Mouse (Mus musculus): ENCODE results near the gene Olfr906.

Olfr906 gene
- long read RNA-seq, experiment 1 = 0 reads
- long read RNA-seq, experiment 2 = 0 reads

DNA sequence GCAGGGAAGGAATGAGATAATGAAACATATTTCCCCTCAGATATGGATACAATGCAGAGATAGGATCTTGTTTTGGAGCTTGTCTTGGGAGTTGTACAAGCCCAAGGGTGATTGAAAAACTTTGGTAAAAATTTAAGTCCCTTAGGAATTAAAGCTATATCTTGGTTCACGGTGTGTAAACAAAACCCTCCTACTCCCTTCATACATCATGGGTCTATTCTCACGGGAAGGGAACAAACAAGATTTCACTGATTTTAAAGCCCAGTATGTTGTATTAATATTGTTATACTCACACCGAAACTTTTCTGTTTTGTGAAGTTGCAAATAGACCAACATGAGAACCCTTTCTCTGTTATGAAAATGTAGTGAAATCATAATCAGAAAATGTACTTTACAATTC is at the start of gene Olfr906:
Gene Olfr906 (plus strand): TSS at position 301 of the 400 bp plus-strand sequence.
- intact Hi-C loops (cut with DNase I) = no loop called here

DNA sequence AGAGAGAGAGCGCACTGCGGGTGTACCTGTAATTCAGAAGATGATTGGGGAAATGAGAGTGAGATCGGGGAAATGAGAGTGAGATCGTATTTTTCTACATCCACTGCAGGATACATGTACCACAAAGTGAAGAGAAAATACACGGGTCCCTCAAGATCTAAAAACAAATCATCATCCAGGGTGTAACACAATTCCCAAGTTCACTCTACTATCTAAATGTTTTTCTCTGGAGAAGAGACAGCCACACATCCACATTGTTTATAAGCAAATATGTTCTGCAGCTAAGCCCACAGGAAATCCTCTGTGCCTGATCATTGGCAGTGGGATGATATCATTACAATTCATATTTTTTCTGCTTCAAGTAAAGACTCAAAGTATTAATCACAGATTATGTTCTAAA is 39.5 kb upstream of the Olfr906 start, which contains the start of gene Olfr902:
Gene Olfr902 (plus strand): TSS at position 301 of the 400 bp plus-strand sequence.
- intact Hi-C loops (cut with DNase I) = no loop called here

DNA sequence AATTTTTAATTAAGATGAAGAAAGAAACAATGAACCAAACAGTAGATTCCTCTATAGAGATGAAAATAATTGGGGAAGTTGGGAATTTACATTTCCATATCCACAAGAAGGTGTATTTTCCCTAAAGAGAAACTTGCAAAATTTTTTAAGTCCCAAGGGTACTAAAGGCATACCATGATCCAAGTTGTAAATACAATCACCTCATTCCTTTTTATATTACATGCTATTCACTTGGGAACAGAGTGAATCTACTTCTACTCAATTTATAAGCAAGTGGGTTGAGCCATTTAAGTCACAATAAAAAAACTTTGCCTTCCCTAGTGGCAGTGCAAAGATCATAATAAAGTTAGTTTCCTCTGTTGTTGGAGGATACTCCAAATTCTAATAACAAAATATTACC is 24.0 kb upstream of the Olfr906 start, which contains the start of gene Olfr904:
Gene Olfr904 (plus strand): TSS at position 301 of the 400 bp plus-strand sequence.
- intact Hi-C loops (cut with DNase I) = no loop called here

DNA sequence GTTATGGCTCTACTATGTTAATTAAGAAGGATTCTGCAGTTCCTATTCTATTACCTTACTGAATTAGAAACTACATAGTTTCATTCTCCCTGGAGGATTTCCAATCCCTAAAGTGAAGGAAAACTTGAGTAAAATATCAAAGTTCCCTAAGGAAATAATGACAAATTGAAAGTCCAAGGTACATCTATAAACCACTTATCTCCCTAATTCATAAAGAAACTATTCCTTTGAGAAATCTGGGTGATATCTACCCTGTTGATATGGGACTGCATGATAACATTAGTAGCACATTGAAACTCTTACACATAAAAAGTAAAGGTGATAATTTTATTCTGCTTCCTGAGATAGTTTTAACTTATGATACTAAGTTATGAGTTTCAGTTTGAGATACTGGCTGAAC is 16.1 kb upstream of the Olfr906 start, which contains the start of gene Olfr905:
Gene Olfr905 (plus strand): TSS at position 301 of the 400 bp plus-strand sequence.
- intact Hi-C loops (cut with DNase I) = no loop called here

DNA sequence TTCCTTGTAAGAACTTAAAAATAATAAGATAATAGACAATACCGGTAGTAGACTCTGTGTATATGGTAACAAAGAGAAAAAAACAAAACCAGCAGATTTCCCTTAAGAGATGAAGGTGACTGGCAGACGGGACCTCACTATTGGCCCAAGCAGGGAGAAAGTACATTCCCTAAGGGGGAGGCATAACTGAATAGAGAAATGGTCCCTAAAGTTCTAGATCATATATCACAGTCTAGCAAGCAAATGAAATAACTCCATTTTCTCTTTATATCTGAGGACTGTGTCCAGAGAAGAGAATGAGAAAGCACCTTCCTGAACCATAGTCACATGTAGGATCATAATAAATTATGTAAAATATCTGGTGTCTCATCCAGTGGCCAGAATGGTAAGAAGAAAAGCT is 8.6 kb downstream of the Olfr906 start, which contains the start of gene Olfr907:
Gene Olfr907 (plus strand): TSS at position 301 of the 400 bp plus-strand sequence.
- intact Hi-C loops (cut with DNase I) = no loop called here

DNA sequence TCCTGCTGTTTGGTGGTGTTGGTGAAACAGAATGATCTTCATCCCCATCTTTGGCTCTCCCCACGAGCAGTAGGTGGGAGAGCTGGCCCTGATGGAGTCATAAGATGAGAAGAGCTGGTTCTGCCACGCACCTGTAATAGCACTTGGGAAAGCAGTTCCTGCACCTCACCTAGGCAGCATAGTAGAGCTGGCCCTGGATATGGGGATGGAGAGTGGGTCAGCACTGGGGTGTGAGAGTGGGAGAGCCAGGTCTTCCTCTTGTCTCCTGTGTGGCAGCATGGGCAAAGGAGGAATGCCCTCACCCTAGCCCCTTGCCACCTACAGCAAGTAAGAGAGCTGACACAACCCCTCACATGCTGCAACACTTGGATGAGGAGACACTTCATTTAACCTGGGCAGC is 25.5 kb downstream of the Olfr906 start:
- intact Hi-C loops (cut with DNase I) = no loop called here

DNA sequence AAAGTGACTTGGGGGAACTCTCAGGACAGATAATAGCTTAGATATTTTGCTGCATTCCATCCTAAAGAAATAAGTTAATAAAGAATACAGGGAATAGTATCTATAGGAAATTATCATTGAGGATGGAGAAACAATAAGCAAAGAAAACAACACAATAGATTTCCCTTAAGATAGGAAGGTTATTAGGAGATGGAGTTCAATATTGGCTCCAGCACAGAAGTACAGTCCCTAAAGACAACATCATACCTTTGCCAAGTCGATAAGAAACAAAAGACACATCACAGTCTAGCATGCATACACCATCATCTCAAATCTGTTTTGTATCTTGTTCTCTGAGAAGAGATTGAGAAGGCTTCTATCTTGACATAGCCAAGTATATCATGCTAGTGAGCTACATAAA is 34.4 kb downstream of the Olfr906 start, which contains the start of gene Olfr911-ps1:
Gene Olfr911-ps1 (plus strand): TSS at position 301 of the 400 bp plus-strand sequence.
- intact Hi-C loops (cut with DNase I) = no loop called here

DNA sequence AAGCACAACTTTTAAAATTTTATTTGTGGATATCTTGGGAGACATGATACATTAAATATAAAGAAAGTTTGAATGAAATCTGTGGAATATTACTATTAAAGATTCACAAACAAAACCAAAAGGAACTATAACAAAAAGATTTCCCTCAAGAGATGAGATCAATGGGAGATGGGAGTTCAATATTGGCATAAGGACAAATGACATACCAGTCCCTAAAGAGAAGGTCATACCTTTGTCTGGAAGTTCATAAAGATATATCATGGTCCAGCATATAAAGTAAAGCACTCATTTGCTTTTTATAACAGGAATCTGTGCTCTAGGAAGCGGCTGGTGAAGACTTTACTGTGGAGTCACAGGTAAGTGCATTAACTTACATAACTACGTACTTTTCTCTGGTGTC is 50.7 kb downstream of the Olfr906 start, which contains the start of gene Olfr910:
Gene Olfr910 (plus strand): TSS at position 301 of the 400 bp plus-strand sequence.
- intact Hi-C loops (cut with DNase I) = no loop called here

Measured in adrenal gland (tissue).